Mouse (Mus musculus): ENCODE measurements around the gene Thbd. TPM values are rescaled to one million over a fixed set of nuclear protein-coding genes. Genes with fewer than 3 reads are reported as not detected.

The Thbd gene
- polyA plus RNA-seq, 2 experiments from 2014 or later: 0.08 TPM; not detected in 1

DNA sequence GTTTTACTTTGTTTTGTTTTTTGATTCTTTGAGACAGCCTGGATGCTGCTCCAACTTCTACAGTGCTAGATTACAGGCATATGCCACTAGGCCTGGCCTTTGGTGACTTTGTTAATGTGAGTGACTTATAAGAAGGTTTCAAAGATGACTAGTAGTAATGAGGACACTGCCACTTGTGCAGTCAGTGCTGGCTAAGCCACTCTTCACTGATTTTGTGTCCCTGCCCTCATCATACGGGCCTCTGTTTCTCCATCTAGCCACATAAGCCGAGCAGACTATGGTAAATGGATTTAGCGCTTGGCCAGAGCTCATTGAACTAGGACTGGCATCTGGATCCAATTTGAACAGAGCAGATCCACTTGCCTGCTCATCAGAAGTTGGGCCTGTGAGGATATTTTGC is 21.5 kb downstream of the Thbd start:
- no peak for ATAC-seq

GRCm38 (mm10) chr2:148381076-148381475 is 26.9 kb downstream of the Thbd start:
- no peak for ATAC-seq

DNA sequence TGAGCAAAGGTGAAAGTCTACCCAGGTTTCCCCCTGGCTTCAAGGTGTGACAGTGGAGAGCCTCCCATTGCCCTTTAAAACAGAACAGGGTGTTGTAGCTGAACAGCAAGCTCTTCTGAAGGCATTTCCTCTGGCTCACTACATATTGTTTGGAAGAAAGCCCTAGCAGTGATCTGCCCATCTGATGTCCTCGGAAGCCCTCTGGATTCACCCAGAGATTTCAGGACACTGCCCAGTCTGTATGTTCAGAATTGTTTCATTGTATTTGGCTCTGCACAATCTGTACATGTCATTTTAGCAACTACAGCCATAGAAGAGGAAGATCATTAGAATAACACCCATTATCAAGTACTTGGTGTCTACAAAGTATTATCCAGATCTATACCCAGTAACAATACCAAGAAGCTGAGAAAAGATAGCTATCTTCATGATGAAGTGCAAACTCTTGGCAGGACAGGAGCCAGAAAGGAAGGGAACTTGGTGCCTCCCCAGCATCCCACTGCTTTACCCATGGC is 28.0 kb downstream of the Thbd start:
- no peak for ATAC-seq

- no peak for ATAC-seq
Measured at GRCm38 (mm10) chr2:148378817-148379342, 29.1 kb downstream of the Thbd start.

DNA sequence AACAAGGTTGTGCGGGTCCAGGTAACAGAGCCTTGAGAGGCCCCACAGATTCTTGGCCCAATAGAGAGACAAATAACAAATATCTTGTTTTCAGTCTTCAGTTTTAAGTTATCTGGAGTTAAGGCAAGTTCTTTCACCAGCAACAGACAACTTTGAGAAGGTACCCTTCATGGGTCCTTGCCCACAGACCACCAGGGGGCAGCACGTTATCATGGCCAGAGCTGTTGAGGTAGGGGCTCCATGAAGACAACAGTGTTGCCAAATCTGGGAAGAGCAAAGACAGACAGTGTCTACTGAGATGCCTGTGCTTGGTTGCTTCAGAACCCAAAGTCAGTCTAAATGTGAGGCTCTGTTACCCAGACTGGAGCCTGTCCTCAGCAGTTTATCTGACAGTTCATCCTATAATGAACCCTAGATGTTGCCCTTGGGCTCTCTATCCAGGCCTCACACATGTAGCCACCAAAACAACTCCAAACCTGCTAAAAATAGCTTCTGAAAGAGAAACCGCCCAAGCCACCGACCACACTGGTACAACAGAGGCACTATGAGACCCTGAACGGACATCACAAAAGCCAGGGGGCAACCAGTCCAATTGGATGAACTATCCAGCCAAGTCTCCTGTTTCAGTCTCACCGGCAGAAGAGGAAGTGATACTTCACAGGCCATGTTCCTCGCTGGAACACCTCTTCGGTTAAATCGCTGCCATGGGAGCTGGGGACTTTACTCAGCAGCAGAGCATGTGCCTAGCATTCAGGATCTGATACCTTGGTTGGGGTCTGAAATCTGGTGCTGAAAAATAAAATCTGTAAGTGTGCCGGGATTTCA is 32.5 kb downstream of the Thbd start:
- no peak for ATAC-seq

- ATAC-seq: no peak
Measured at GRCm38 (mm10) chr2:148373602-148374071, 34.4 kb downstream of the Thbd start.

GRCm38 (mm10) chr2:148371743-148372630 is 36.0 kb downstream of the Thbd start:
- no peak for ATAC-seq

DNA sequence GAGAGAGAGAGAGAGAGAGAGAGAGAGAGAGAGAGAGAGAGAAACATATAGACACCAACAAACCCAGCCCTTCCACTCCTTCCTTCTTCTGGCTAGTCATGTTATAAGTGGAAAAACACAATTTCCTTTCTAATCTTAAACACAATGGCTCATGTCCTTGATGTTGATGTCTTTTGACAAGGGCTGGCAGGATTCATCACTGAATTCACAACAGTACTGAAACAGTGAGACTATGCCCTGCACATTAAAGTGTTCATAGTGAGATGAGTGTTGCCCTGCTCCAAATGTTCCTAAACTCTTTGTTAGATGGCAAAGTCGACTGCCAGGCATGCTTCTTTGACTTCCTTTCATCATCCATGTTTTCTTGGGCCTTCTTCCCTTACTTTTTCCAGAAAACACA is 42.8 kb downstream of the Thbd start:
- no peak for ATAC-seq

DNA sequence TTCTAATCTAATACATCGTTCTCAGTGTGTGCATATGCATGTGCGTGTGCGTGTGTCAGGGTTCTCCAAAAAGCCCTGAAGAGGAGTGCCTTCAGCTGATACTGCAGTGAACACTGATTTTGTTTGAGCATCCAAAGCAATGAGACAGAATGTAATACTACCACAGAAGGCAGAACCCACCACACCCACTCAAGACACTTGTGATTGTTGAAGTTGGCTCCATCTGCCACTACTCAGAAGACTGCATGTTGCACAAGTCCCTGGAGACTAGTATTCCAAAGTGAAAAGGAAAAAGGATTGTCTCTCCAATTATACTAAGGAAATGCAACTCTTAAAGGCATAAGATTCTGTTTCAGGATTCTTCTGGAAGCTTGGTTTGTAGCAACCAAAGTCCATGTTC is 43.5 kb downstream of the Thbd start:
- no peak for ATAC-seq

GRCm38 (mm10) chr2:148357145-148357544 is 50.8 kb downstream of the Thbd start:
- ATAC-seq: no peak

Other genes with a start within 250 kb of the Thbd start
- gene Sstr4, start 12.8 kb downstream of the Thbd start, polyA plus RNA-seq (2017; shearing (Covaris generic)): not detected
- gene Cd93, start 35.4 kb upstream of the Thbd start, polyA plus RNA-seq (2017; shearing (Covaris generic)): under 1 TPM in 1 of 2 experiments, not detected in 1; 0.13 TPM

Data from CD4-positive, CD25-positive, alpha-beta regulatory T cell, adult 4 months (primary cell).